Mouse (Mus musculus): ENCODE measurements at regions not wholly inside any gene's neighbourhood (a gene's known extent, or its start where the extent isn't known, plus 50 kb on each side); places are given as distances from the start of the nearest gene placed in this dataset.

DNA sequence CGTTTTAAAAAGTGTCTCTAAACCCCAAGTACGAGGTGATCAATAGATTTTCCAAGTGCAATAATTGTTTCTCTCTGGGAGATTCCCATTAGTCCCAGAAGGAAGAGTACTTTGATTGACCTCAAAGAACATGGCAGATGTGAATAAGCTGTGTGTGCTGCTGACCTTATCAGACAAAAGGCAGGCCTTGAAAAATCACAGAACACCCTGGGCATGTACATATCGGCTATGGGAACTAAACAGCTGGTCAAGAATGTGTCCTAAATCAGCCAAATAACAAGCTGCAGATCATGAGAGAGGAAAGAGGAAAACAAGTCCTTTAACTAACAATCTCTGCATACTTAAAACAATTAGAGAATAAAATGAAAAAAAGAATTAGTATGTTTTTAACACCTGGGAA, 125.4 kb upstream of the Ccdc85a start:
- Histone ChIP-seq H3K4me1 (ENCODE audit: insufficient read depth, low read length) (no peaks in the 10 kb centered on the region), H3K9ac (replicated peaks; ENCODE audit: low read length) (no peak overlapping the region), H3K9me3 (ENCODE audit: low read length) (no peaks in the 10 kb centered on the region), H3K36me3 (ENCODE audit: insufficient read depth, low read length) (no peaks in the 10 kb centered on the region), H3K4me3 (ENCODE audit: low read length) (no peak overlapping the region), H3K27me3 (ENCODE audit: insufficient read depth, low read length) (no peaks in the 10 kb centered on the region), H3K4me2 (ENCODE audit: low read depth, low read length) (no peak overlapping the region), H3K27ac (no peak overlapping the region)
- WGBS = 78% methylated on average over 3 of the region's 3 CpGs
- no peak for TF ChIP-seq CTCF (IDR thresholded peaks at IDR 0.05; ENCODE audit: low read depth)
- DNase-seq (ENCODE audit: low spot score) = no peak
- ATAC-seq = no peak

GRCm38 (mm10) chr11:28708431-28708830, 124.3 kb upstream of the Ccdc85a start:
- DNase-seq (ENCODE audit: low spot score) (no peak), ATAC-seq (no peak)
- WGBS = 93% methylated on average over 6 of the region's 6 CpGs
- Histone ChIP-seq H3K9ac (replicated peaks; ENCODE audit: low read length) (no peak overlapping the region), H3K36me3 (ENCODE audit: insufficient read depth, low read length) (no peaks in the 10 kb centered on the region), H3K4me3 (ENCODE audit: low read length) (no peak overlapping the region), H3K27me3 (ENCODE audit: insufficient read depth, low read length) (no peaks in the 10 kb centered on the region), H3K4me2 (ENCODE audit: low read depth, low read length) (no peak overlapping the region), H3K9me3 (ENCODE audit: low read length) (no peaks in the 10 kb centered on the region), H3K27ac (no peak overlapping the region), H3K4me1 (ENCODE audit: insufficient read depth, low read length) (no peaks in the 10 kb centered on the region)
- no peak for TF ChIP-seq CTCF (IDR thresholded peaks at IDR 0.05; ENCODE audit: low read depth)

DNA sequence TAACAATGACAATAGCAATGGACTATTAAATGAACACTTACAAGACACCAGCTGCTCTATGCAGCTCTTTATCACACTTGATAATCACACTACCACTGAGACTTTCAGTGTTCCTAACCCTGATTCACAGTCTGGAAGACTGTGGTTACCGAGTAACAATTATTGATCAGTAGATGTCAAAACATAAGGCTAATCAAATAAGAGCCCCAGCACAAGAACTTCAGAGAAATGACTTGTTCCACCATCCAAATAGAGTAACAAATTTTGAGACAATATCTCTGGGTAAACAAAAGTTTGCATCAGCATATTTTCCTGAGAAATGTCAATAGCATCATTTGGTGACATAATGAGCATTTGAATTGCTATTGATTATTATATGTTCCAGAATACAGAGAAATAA, 118.3 kb upstream of the Ccdc85a start:
- WGBS = 87% methylated on average over 1 of the region's 1 CpGs
- H3K27me3 ChIP-seq (ENCODE audit: insufficient read depth, low read length) = no peaks in the 10 kb centered on the region
- no peak for ATAC-seq
- DNase-seq (ENCODE audit: low spot score) = no peak
- no peaks in the 10 kb centered on the region for H3K4me1 ChIP-seq (ENCODE audit: insufficient read depth, low read length)
- H3K9me3 ChIP-seq (ENCODE audit: low read length) = no peaks in the 10 kb centered on the region
- H3K9ac ChIP-seq (replicated peaks; ENCODE audit: low read length) = no peak overlapping the region
- no peak overlapping the region for H3K4me2 ChIP-seq (ENCODE audit: low read depth, low read length)
- no peak for TF ChIP-seq CTCF (IDR thresholded peaks at IDR 0.05; ENCODE audit: low read depth)
- no peak overlapping the region for H3K27ac ChIP-seq
- H3K4me3 ChIP-seq (ENCODE audit: low read length) = no peak overlapping the region
- H3K36me3 ChIP-seq (ENCODE audit: insufficient read depth, low read length) = no peaks in the 10 kb centered on the region

GRCm38 (mm10) chr11:28701379-28701778, 117.3 kb upstream of the Ccdc85a start:
- Histone ChIP-seq H3K4me1 (ENCODE audit: insufficient read depth, low read length) (no peaks in the 10 kb centered on the region), H3K27me3 (ENCODE audit: insufficient read depth, low read length) (no peaks in the 10 kb centered on the region), H3K9ac (replicated peaks; ENCODE audit: low read length) (no peak overlapping the region), H3K36me3 (ENCODE audit: insufficient read depth, low read length) (no peaks in the 10 kb centered on the region), H3K4me2 (ENCODE audit: low read depth, low read length) (no peak overlapping the region), H3K9me3 (ENCODE audit: low read length) (no peaks in the 10 kb centered on the region), H3K27ac (no peak overlapping the region), H3K4me3 (ENCODE audit: low read length) (no peak overlapping the region)
- TF ChIP-seq CTCF (IDR thresholded peaks at IDR 0.05; ENCODE audit: low read depth) = no peak
- no peak for DNase-seq (ENCODE audit: low spot score)
- ATAC-seq = no peak
- 95% methylated on average over 2 of the region's 2 CpGs for WGBS

DNA sequence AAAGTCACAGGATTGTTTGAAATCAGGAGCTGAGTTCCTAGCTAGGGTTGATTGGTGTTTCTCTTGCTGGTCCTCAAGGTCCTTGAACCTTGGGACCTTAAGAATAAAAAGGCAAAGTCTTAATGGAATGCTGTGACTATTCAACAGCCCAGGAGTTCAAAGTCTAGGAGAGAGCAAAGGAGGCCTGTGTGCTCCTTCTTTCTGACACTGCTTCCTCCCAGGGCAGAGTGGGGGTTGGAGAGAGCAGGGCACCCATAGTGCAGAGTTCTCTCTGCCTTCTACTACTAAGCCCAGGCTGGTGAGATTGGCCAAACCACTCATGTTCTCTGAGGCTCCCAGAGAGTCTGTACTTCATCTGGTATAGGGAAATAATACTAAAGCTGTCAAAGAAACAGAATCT, 115.6 kb upstream of the Ccdc85a start:
- no peaks in the 10 kb centered on the region for H3K9me3 ChIP-seq (ENCODE audit: low read length)
- no peak overlapping the region for H3K27ac ChIP-seq
- no peaks in the 10 kb centered on the region for H3K27me3 ChIP-seq (ENCODE audit: insufficient read depth, low read length)
- no peak overlapping the region for H3K4me3 ChIP-seq (ENCODE audit: low read length)
- TF ChIP-seq CTCF (IDR thresholded peaks at IDR 0.05; ENCODE audit: low read depth) = no peak
- no peak overlapping the region for H3K9ac ChIP-seq (replicated peaks; ENCODE audit: low read length)
- DNase-seq (ENCODE audit: low spot score) = no peak
- no peak for ATAC-seq
- H3K4me2 ChIP-seq (ENCODE audit: low read depth, low read length) = no peak overlapping the region
- no peaks in the 10 kb centered on the region for H3K36me3 ChIP-seq (ENCODE audit: insufficient read depth, low read length)
- no peaks in the 10 kb centered on the region for H3K4me1 ChIP-seq (ENCODE audit: insufficient read depth, low read length)

- Histone ChIP-seq H3K9ac (replicated peaks; ENCODE audit: low read length) (no peak overlapping the region), H3K27me3 (ENCODE audit: insufficient read depth, low read length) (no peaks in the 10 kb centered on the region), H3K36me3 (ENCODE audit: insufficient read depth, low read length) (no peaks in the 10 kb centered on the region), H3K4me3 (ENCODE audit: low read length) (no peak overlapping the region), H3K9me3 (ENCODE audit: low read length) (no peaks in the 10 kb centered on the region), H3K27ac (0 out of 2 replicates have a peak overlapping the region, but pooled peaks have one; percentile 6), H3K4me1 (ENCODE audit: insufficient read depth, low read length) (no peaks in the 10 kb centered on the region), H3K4me2 (ENCODE audit: low read depth, low read length) (no peak overlapping the region)
- 26% methylated on average over 8 of the region's 8 CpGs for WGBS
- no peak for TF ChIP-seq CTCF (IDR thresholded peaks at IDR 0.05; ENCODE audit: low read depth)
- ATAC-seq (peak; percentile 80), DNase-seq (ENCODE audit: low spot score) (peak; percentile 39)
Measured at GRCm38 (mm10) chr11:28697644-28698480, 113.7 kb upstream of the Ccdc85a start.

DNA sequence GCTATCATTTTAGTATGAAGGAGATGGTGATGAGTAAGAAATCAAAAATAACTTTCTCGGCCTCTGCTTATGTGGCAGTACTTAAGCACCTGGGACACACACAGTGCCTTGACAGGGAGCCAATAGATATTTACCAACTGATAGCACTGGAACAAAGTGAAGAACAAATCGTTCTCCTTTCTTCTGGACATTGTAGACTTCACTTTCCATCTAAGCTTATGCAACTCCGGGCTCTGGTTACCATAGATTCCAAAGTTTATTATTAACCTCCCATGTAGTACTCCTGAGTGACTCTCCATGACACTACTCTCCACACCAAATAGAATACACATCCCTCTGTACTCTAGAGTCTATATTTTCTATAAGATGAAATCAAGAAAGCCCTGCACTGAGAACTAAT, 110.9 kb upstream of the Ccdc85a start:
- no peak overlapping the region for H3K4me3 ChIP-seq (ENCODE audit: low read length)
- no peak overlapping the region for H3K9ac ChIP-seq (replicated peaks; ENCODE audit: low read length)
- H3K36me3 ChIP-seq (ENCODE audit: insufficient read depth, low read length) = no peaks in the 10 kb centered on the region
- H3K27me3 ChIP-seq (ENCODE audit: insufficient read depth, low read length) = no peaks in the 10 kb centered on the region
- H3K27ac ChIP-seq = no peak overlapping the region
- WGBS = 73% methylated on average over 3 of the region's 3 CpGs
- no peak overlapping the region for H3K4me2 ChIP-seq (ENCODE audit: low read depth, low read length)
- DNase-seq (ENCODE audit: low spot score) (no peak), ATAC-seq (no peak)
- no peak for TF ChIP-seq CTCF (IDR thresholded peaks at IDR 0.05; ENCODE audit: low read depth)
- H3K9me3 ChIP-seq (ENCODE audit: low read length) = no peaks in the 10 kb centered on the region
- no peaks in the 10 kb centered on the region for H3K4me1 ChIP-seq (ENCODE audit: insufficient read depth, low read length)
